Mouse (Mus musculus): ENCODE data around the gene Xlr4a. TPM values are rescaled to one million over a fixed set of nuclear protein-coding genes. Genes with fewer than 3 reads are reported as not detected.

Xlr4a gene
- polyA plus RNA-seq, 1 experiment from 2014 or later, result 0.74 TPM

DNA sequence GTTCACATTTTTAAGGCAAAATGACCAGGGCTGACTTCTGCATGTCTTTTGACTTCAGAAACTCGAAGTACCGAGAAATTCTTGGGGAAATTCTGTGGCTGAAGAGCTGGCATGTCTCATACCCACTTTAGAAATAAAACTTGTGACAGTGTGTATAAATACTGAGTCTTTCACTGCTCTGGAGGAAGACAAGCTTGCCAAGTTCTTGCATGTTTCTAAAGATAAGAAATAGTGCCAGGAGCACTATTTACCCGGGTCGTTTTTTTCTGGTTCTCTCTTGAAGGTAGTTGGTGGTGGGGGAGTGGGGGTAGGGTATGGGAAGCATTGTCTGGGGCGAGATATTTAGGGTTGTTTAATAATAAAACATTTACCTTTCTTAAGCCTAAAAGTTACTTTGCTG lies 20.0 kb downstream of the Xlr4a start:
- WGBS, result 57% methylated on average over 5 of the region's 5 CpGs
- Histone ChIP-seq H3K27ac (replicated peaks; ENCODE audit: low read depth, low read length) (no peak overlapping the region), H3K4me1 (ENCODE audit: control insufficient read depth, insufficient read depth, low read length) (no peaks in the 10 kb centered on the region), H3K36me3 (ENCODE audit: control insufficient read depth, insufficient read depth, low read length) (no peaks in the 10 kb centered on the region), H3K27me3 (replicated peaks; ENCODE audit: control insufficient read depth, insufficient read depth, low read length) (no peaks in the 10 kb centered on the region), H3K4me2 (ENCODE audit: low read depth, low read length) (no peak overlapping the region), H3K9ac (ENCODE audit: low read depth, low read length) (no peak overlapping the region), H3K4me3 (ENCODE audit: low read depth, low read length) (no peak overlapping the region), H3K9me3 (ENCODE audit: control insufficient read depth, low read length) (no peaks in the 10 kb centered on the region)
- ATAC-seq (ENCODE audit: low read depth), result no peak
- DNase-seq (ENCODE audit: low spot score), result peak; percentile 1

DNA sequence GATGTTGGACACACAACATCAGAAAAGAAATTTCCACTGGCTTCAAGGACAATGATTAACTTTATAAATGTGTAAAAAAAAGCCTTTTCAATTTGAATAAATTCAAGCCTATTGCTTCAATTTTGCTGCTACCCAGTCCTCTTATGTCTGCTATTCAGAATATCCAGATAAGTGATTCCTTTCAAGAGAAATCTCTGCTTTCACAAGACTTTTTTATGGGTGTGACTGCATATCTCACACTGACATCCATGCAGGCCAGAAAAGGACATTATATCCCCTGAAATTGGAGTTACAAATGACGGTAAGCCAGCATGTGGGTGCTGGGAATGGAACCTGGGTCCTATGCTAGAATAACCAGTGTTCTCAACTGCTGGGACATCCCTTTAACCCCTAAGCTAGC lies 20.8 kb downstream of the Xlr4a start:
- no peaks in the 10 kb centered on the region for H3K27me3 ChIP-seq (replicated peaks; ENCODE audit: control insufficient read depth, insufficient read depth, low read length)
- no peak overlapping the region for H3K9ac ChIP-seq (ENCODE audit: low read depth, low read length)
- H3K36me3 ChIP-seq (ENCODE audit: control insufficient read depth, insufficient read depth, low read length), result no peaks in the 10 kb centered on the region
- ATAC-seq (ENCODE audit: low read depth), result no peak
- no peak for DNase-seq (ENCODE audit: low spot score)
- no peak overlapping the region for H3K27ac ChIP-seq (replicated peaks; ENCODE audit: low read depth, low read length)
- H3K4me1 ChIP-seq (ENCODE audit: control insufficient read depth, insufficient read depth, low read length), result no peaks in the 10 kb centered on the region
- H3K4me2 ChIP-seq (ENCODE audit: low read depth, low read length), result no peak overlapping the region
- H3K4me3 ChIP-seq (ENCODE audit: low read depth, low read length), result no peak overlapping the region
- no peaks in the 10 kb centered on the region for H3K9me3 ChIP-seq (ENCODE audit: control insufficient read depth, low read length)
- WGBS, result 92% methylated on average over 1 of the region's 1 CpGs

DNA sequence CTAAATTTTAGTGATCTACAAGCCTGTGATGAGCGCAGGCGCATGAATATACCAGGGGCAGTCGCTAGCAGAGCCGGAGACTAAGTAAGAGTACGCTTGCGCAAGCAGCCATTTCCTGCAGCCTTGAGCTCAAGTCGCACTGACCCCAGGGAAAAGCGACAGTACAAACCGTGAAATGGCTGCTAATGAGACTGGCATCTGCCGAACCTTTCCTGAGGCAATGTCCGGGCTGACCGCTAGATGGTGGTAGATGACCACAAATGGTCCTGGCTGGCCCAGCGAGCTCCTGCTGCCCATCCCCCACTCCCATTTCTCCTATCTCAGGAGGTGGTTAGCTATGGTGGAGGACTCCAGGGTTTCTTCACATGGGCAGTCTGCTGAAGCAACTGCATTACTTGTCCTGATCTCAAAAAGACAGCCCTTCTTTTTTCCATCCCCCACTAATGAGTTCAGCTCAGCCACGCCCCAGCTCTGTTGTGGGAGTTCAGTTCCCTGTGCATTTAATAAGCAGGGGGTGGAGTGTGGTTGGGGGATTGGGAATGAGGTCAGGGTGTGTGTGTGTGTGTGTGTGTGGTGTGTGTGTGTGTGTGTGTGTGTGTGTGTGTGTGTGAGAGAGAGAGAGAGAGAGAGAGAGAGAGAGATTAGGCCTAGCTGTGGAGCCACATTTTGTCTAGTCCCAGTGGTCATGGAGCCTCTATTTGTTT lies 28.3 kb downstream of the Xlr4a start:
- H3K4me1 ChIP-seq (ENCODE audit: control insufficient read depth, insufficient read depth, low read length), result no peaks in the 10 kb centered on the region
- H3K4me2 ChIP-seq (ENCODE audit: low read depth, low read length), result peak overlapping the region; percentile 37
- DNase-seq (ENCODE audit: low spot score), result peak; percentile 95
- H3K9ac ChIP-seq (ENCODE audit: low read depth, low read length), result 0 out of 2 replicates have a peak overlapping the region, but pooled peaks have one; percentile 17
- H3K9me3 ChIP-seq (ENCODE audit: control insufficient read depth, low read length), result no peaks in the 10 kb centered on the region
- H3K27ac ChIP-seq (replicated peaks; ENCODE audit: low read depth, low read length), result no peak overlapping the region
- H3K27me3 ChIP-seq (replicated peaks; ENCODE audit: control insufficient read depth, insufficient read depth, low read length), result no peaks in the 10 kb centered on the region
- peak overlapping the region; percentile 14 for H3K4me3 ChIP-seq (ENCODE audit: low read depth, low read length)
- WGBS, result 12% methylated on average over 13 of the region's 14 CpGs
- H3K36me3 ChIP-seq (ENCODE audit: control insufficient read depth, insufficient read depth, low read length), result no peaks in the 10 kb centered on the region
- ATAC-seq (ENCODE audit: low read depth), result peak; percentile 97

DNA sequence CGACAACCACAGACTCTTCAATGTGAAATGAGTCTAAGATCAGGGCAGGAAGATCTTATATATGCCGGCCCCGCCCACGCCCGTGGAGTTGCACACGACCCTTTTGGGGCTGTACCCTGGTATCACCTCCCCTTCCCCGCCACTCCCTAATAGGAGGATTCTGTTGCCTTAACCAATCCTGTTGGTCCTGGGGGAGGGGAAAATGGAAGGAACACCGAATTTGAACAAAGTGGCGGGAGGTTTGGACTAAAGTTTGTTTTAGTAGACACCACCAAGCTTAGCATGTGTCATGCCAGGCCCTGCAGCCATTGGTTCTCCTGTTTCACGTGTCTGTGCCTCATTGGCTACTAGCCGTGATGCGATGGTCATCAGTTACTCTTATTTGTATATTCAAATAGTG lies 42.6 kb downstream of the Xlr4a start:
- Histone ChIP-seq H3K27ac (replicated peaks; ENCODE audit: low read depth, low read length) (no peak overlapping the region), H3K36me3 (ENCODE audit: control insufficient read depth, insufficient read depth, low read length) (no peaks in the 10 kb centered on the region), H3K4me1 (ENCODE audit: control insufficient read depth, insufficient read depth, low read length) (no peaks in the 10 kb centered on the region), H3K9me3 (ENCODE audit: control insufficient read depth, low read length) (no peaks in the 10 kb centered on the region), H3K27me3 (replicated peaks; ENCODE audit: control insufficient read depth, insufficient read depth, low read length) (no peaks in the 10 kb centered on the region), H3K4me3 (ENCODE audit: low read depth, low read length) (no peak overlapping the region), H3K9ac (ENCODE audit: low read depth, low read length) (no peak overlapping the region), H3K4me2 (ENCODE audit: low read depth, low read length) (no peak overlapping the region)
- ATAC-seq (ENCODE audit: low read depth) (no peak), DNase-seq (ENCODE audit: low spot score) (no peak)
- 87% methylated on average over 11 of the region's 12 CpGs for WGBS

DNA sequence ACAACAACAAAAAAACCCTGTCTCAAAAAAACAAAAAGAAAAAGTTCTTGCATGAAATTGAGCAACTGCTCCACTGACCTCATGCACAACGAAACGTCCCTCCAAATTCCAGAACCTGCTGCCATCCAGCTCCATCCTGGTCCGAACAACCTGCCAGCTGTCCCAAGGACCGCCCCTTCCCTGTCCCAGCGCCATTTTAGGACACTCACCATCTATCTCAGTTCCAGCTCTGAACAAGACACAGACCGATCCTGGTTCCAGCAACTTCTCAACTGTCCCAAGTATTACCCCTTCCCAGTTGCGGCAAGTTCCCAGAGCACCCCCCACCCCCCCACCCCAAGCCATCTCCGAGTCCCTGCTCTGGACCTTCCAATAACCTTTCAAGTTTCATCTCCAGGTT lies 43.4 kb downstream of the Xlr4a start:
- no peak for ATAC-seq (ENCODE audit: low read depth)
- WGBS, result 82% methylated on average over 8 of the region's 8 CpGs
- H3K27me3 ChIP-seq (replicated peaks; ENCODE audit: control insufficient read depth, insufficient read depth, low read length), result no peaks in the 10 kb centered on the region
- H3K4me3 ChIP-seq (ENCODE audit: low read depth, low read length), result no peak overlapping the region
- no peaks in the 10 kb centered on the region for H3K36me3 ChIP-seq (ENCODE audit: control insufficient read depth, insufficient read depth, low read length)
- no peaks in the 10 kb centered on the region for H3K4me1 ChIP-seq (ENCODE audit: control insufficient read depth, insufficient read depth, low read length)
- no peak overlapping the region for H3K9ac ChIP-seq (ENCODE audit: low read depth, low read length)
- DNase-seq (ENCODE audit: low spot score), result no peak
- H3K9me3 ChIP-seq (ENCODE audit: control insufficient read depth, low read length), result no peaks in the 10 kb centered on the region
- H3K27ac ChIP-seq (replicated peaks; ENCODE audit: low read depth, low read length), result no peak overlapping the region
- no peak overlapping the region for H3K4me2 ChIP-seq (ENCODE audit: low read depth, low read length)

DNA sequence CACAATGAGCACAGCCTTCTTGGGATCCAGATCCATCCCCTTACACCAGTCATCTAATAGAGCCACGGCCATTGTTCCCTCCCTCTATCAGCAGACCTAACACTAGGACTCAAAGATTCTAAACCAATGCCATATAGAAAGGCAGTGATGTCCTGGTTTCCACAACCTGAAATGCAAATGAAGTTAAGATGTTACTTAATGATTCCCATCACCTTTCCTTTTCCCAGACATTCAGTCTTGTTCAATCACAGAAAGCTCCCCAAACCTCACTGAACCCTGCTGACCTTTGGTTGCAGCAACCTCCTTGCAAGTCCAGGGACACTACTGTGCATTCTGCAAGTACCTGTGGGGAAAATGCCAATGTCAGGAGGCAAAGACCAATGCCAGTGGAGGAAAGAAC lies 45.3 kb downstream of the Xlr4a start, which contains the start of gene Pnma5:
Gene Pnma5 (minus strand): TSS at position 101 of the 400 bp plus-strand sequence.
- WGBS, result 86% methylated on average over 1 of the region's 1 CpGs
- no peak for ATAC-seq (ENCODE audit: low read depth)
- no peaks in the 10 kb centered on the region for H3K9me3 ChIP-seq (ENCODE audit: control insufficient read depth, low read length)
- no peak within 1 kb of the TSS for H3K27ac ChIP-seq (replicated peaks; ENCODE audit: low read depth, low read length)
- no peak for DNase-seq (ENCODE audit: low spot score)
- no peaks in the 10 kb centered on the region for H3K27me3 ChIP-seq (replicated peaks; ENCODE audit: control insufficient read depth, insufficient read depth, low read length)
- no peaks in the 10 kb centered on the region for H3K36me3 ChIP-seq (ENCODE audit: control insufficient read depth, insufficient read depth, low read length)
- no peak within 1 kb of the TSS for H3K4me3 ChIP-seq (ENCODE audit: low read depth, low read length)
- H3K4me2 ChIP-seq (ENCODE audit: low read depth, low read length), result no peak within 1 kb of the TSS
- H3K4me1 ChIP-seq (ENCODE audit: control insufficient read depth, insufficient read depth, low read length), result no peaks in the 10 kb centered on the region
- no peak within 1 kb of the TSS for H3K9ac ChIP-seq (ENCODE audit: low read depth, low read length)

Other genes starting within 250 kb of the Xlr4a start
- 79.4 and 84.7 TPM in 2 replicates for gene Cetn2, start 164.1 kb downstream of the Xlr4a start, polyA plus RNA-seq (2014; fragmentation: Nextera tagmentation; extraction: Ambion mirVana)
- 22.5 and 24.8 TPM in 2 replicates for gene Nsdhl, start 163.9 kb downstream of the Xlr4a start, polyA plus RNA-seq (2014; fragmentation: Nextera tagmentation; extraction: Ambion mirVana)
- gene Zfp185, start 95.1 kb downstream of the Xlr4a start, polyA plus RNA-seq (2014; fragmentation: Nextera tagmentation; extraction: Ambion mirVana), result 25.7 and 28.2 TPM in 2 replicates
- 0.26 and 0.34 TPM in 2 replicates for gene Pnma5, start 45.4 kb downstream of the Xlr4a start, polyA plus RNA-seq (2014; fragmentation: Nextera tagmentation; extraction: Ambion mirVana)
- 0.11 and 0.12 TPM in 2 replicates for gene Pnma3, start 17.7 kb downstream of the Xlr4a start, polyA plus RNA-seq (2014; fragmentation: Nextera tagmentation; extraction: Ambion mirVana)
- 2.0 and 3.6 TPM in 2 replicates for gene Xlr3a, start 14.6 kb upstream of the Xlr4a start, polyA plus RNA-seq (2014; fragmentation: Nextera tagmentation; extraction: Ambion mirVana)
- gene Gm14685, start 34.6 kb upstream of the Xlr4a start, polyA plus RNA-seq (2014; fragmentation: Nextera tagmentation; extraction: Ambion mirVana), result 0.20 and 0.21 TPM in 2 replicates
- gene Xlr5b, start 66.3 kb upstream of the Xlr4a start, polyA plus RNA-seq (2014; fragmentation: Nextera tagmentation; extraction: Ambion mirVana), result 0.24 TPM in 1 of 2 replicates, not detected in the other
- not detected in 2 replicates for gene DXBay18, start 67.0 kb upstream of the Xlr4a start, polyA plus RNA-seq (2014; fragmentation: Nextera tagmentation; extraction: Ambion mirVana)
- not detected in 2 replicates for gene Spin2d, start 94.5 kb upstream of the Xlr4a start, polyA plus RNA-seq (2014; fragmentation: Nextera tagmentation; extraction: Ambion mirVana)
- 8.8 and 23.2 TPM in 2 replicates for gene Xlr3b, start 109.7 kb upstream of the Xlr4a start, polyA plus RNA-seq (2014; fragmentation: Nextera tagmentation; extraction: Ambion mirVana)
- gene Xlr4b, start 131.9 kb upstream of the Xlr4a start, polyA plus RNA-seq (2014; fragmentation: Nextera tagmentation; extraction: Ambion mirVana), result 0.83 and 2.2 TPM in 2 replicates
- gene F8a, start 145.8 kb upstream of the Xlr4a start, polyA plus RNA-seq (2014; fragmentation: Nextera tagmentation; extraction: Ambion mirVana), result 10.6 and 11.1 TPM in 2 replicates
- gene Xlr4c, start 160.7 kb upstream of the Xlr4a start, polyA plus RNA-seq (2014; fragmentation: Nextera tagmentation; extraction: Ambion mirVana), result 0.13 and 0.24 TPM in 2 replicates
- gene Xlr3c, start 182.9 kb upstream of the Xlr4a start, polyA plus RNA-seq (2014; fragmentation: Nextera tagmentation; extraction: Ambion mirVana), result 0.21 and 0.46 TPM in 2 replicates
- 0.11 TPM in 1 of 2 replicates, not detected in the other for gene Xlr5a, start 210.5 kb upstream of the Xlr4a start, polyA plus RNA-seq (2014; fragmentation: Nextera tagmentation; extraction: Ambion mirVana)
- not detected in 2 replicates for gene Xlr5c, start 210.5 kb upstream of the Xlr4a start, polyA plus RNA-seq (2014; fragmentation: Nextera tagmentation; extraction: Ambion mirVana)

All from embryonic facial prominence, embryonic 14.5 days (tissue).